Mouse (Mus musculus) embryonic fibroblast, embryonic 13.5 days (primary cell): ENCODE data around the gene Tmem268.

Experiments
- CTCF ChIP-seq: IDR thresholded peaks from 2 replicates; pipeline ENCODE4 v1.5.1; 2011; ENCODE audit warnings: mild to moderate bottlenecking, control low read depth, low read length, moderate library complexity, borderline replicate concordance; ENCODE audit not compliant: insufficient read depth
- POLR2A ChIP-seq: IDR thresholded peaks from 2 replicates; pipeline ENCODE4 v1.6.1; 2011; ENCODE audit warnings: low read depth, mild to moderate bottlenecking, control low read depth, low read length, moderate library complexity

GRCm38 (mm10) chr4:63550908-63551307, 7.7 kb upstream of the Tmem268 start:
- no peak for TF ChIP-seq POLR2A
- no peak for TF ChIP-seq CTCF
